ENCODE assay signal across 11 mouse cellular contexts in genomic region chr6:53806021-53806420, GRCm38 (mm10). TPM values are rescaled to one million over a fixed set of nuclear protein-coding genes. Genes with fewer than 3 reads are reported as not detected.
"Had no signal": no experiment of that assay in that cellular context is flagged by ENCODE, and none has a peak within 500 bp of the region (broad histone marks: within the 10 kb centered on the region; RNA-seq: fewer than 3 reads in every experiment).

No protein-coding gene starts in this region.

- H3K4me1 ChIP-seq: liver, embryonic 13.5 days had no signal

- H3K4me3 ChIP-seq: layer of hippocampus, adult 2 months; liver, embryonic 13.5 days; lung, embryonic 15.5 days had no signal

- H3K9ac ChIP-seq: liver, embryonic 13.5 days; lung, embryonic 15.5 days had no signal

- H3K27ac ChIP-seq: layer of hippocampus, adult 2 months; liver, embryonic 13.5 days; lung, embryonic 15.5 days had no signal

- ATAC-seq: inflammation-experienced regulatory T-cells, adult 6 months; intestine, postnatal 0 days had no signal

- DNase-seq: kidney, adult 9 months; layer of hippocampus, adult 9-11 months; liver, embryonic 13.5 days; midbrain, embryonic 14.5 days; thymus, adult 18-20 months; thymus, postnatal 36 days had no signal

- H3K4me2 ChIP-seq: liver, embryonic 13.5 days; lung, embryonic 15.5 days; midbrain, embryonic 11.5 days had no signal

- H3K27me3 ChIP-seq: liver, embryonic 13.5 days; lung, embryonic 15.5 days had no signal

- H3K9me3 ChIP-seq: liver, embryonic 13.5 days; lung, embryonic 15.5 days had no signal

- H3K36me3 ChIP-seq: liver, embryonic 13.5 days; lung, embryonic 15.5 days had no signal

RNA-seq across cellular contexts. Expression of gene Tril, which starts 14.6 kb away (rescaled TPM):
- polyA plus RNA-seq: inflammation-experienced regulatory T-cells, adult 6 months had no signal
